Mouse (Mus musculus) CH12.LX (cell line): ENCODE data around the gene Chgb. TPM values are rescaled to one million over a fixed set of nuclear protein-coding genes. Genes with fewer than 3 reads are reported as not detected.

Source experiments
- DNase-seq: peaks from one replicate; pipeline ENCODE4 v3.0.0-alpha.2; 2013; ENCODE audit errors: extremely low read depth
- H3K27ac ChIP-seq: 2 replicates; pipeline ENCODE4 v1.5.1; 2012; ENCODE audit warnings: low read depth, mild to moderate bottlenecking, control low read depth, moderate library complexity; ENCODE audit not compliant: insufficient read depth
- H3K27me3 ChIP-seq: replicated peaks from 2 replicates; pipeline ENCODE3; 2012; ENCODE audit warnings: inconsistent platforms
- H3K36me3 ChIP-seq, 2 experiments: replicated peaks in 1 of 2; 2 replicates each; pipeline versions ENCODE3 to v1.6.1; 2012; ENCODE audit warnings: inconsistent platforms in 1 of 2, low read length in 1 of 2, mild to moderate bottlenecking in 1 of 2, mixed read lengths in 1 of 2, moderate library complexity in 1 of 2; ENCODE audit not compliant: control insufficient read depth in 1 of 2, insufficient read depth in 1 of 2
- H3K4me1 ChIP-seq, 2 experiments: 2 replicates each; pipeline ENCODE4 v1.6.1; 2012; ENCODE audit warnings: inconsistent platforms in 1 of 2, moderate library complexity in 1 of 2; ENCODE audit not compliant: insufficient read depth in 2 of 2, control insufficient read depth in 1 of 2
- H3K4me2 ChIP-seq: 2 replicates; pipeline ENCODE4 v1.6.1; 2012; ENCODE audit warnings: low read depth, mild to moderate bottlenecking, control low read depth; ENCODE audit not compliant: poor library complexity, insufficient read depth, severe bottlenecking
- H3K4me3 ChIP-seq, 3 experiments: fragments of 150-350 bp in 1 of 3; sonication (generic) in 1 of 3; replicated peaks in 1 of 3; 2 replicates each; pipeline versions ENCODE3 to v1.5.1; 2011 to 2012; ENCODE audit warnings: low read depth in 2 of 3, low read length in 2 of 3, mild to moderate bottlenecking in 2 of 3, moderate library complexity in 2 of 3, control low read depth in 1 of 3, improper control_type of control experiment in 1 of 3, inconsistent platforms in 1 of 3, mixed read lengths in 1 of 3; ENCODE audit not compliant: poor library complexity in 1 of 3
- H3K79me2 ChIP-seq: replicated peaks from 2 replicates; pipeline ENCODE4 v1.6.1; 2012; ENCODE audit warnings: mild to moderate bottlenecking, moderate library complexity; ENCODE audit not compliant: control insufficient read depth, poor library complexity, insufficient read depth, severe bottlenecking; ENCODE audit errors: extremely low read depth
- H3K9ac ChIP-seq: 2 replicates; pipeline ENCODE4 v1.6.1; 2012; ENCODE audit warnings: low read depth, mild to moderate bottlenecking, control low read depth, moderate library complexity; ENCODE audit not compliant: insufficient read depth
- H3K9me3 ChIP-seq: replicated peaks from 2 replicates; pipeline ENCODE3; 2012; ENCODE audit warnings: low read length, inconsistent platforms, mixed read lengths
- BHLHE40 ChIP-seq: IDR thresholded peaks from 2 replicates; pipeline ENCODE4 v1.6.1; 2011; ENCODE audit warnings: mild to moderate bottlenecking, low read depth, low read length, improper control_type of control experiment
- CHD1 ChIP-seq: IDR thresholded peaks from 2 replicates; pipeline ENCODE4 v1.6.1; 2012; ENCODE audit warnings: low read depth, low read length, improper control_type of control experiment, inconsistent platforms
- E2F4 ChIP-seq: IDR thresholded peaks from 2 replicates; pipeline ENCODE4 v1.6.1; 2011; ENCODE audit warnings: low read depth, low read length, improper control_type of control experiment; ENCODE audit not compliant: insufficient replicate concordance
- EP300 ChIP-seq: IDR thresholded peaks from 2 replicates; pipeline ENCODE4 v1.6.1; 2011; ENCODE audit warnings: low read length, improper control_type of control experiment
- IRF4 ChIP-seq: IDR thresholded peaks from 2 replicates; pipeline ENCODE4 v1.6.1; 2014; ENCODE audit warnings: low read depth, mild to moderate bottlenecking, inconsistent platforms, low read length, improper control_type of control experiment
- KAT2A ChIP-seq: IDR thresholded peaks from 2 replicates; pipeline ENCODE4 v1.6.1; 2012; ENCODE audit warnings: low read length, improper control_type of control experiment, inconsistent platforms; ENCODE audit not compliant: insufficient replicate concordance
- MAFK ChIP-seq: IDR thresholded peaks from 2 replicates; pipeline ENCODE4 v1.6.1; 2011; ENCODE audit warnings: low read length, improper control_type of control experiment; ENCODE audit not compliant: insufficient replicate concordance
- MEF2A ChIP-seq: IDR thresholded peaks from 2 replicates; pipeline ENCODE4 v1.6.1; 2014; ENCODE audit warnings: low read depth, mild to moderate bottlenecking, inconsistent platforms, low read length, improper control_type of control experiment, borderline replicate concordance
- NRF1 ChIP-seq: IDR thresholded peaks from 2 replicates; pipeline ENCODE4 v1.6.1; 2014; ENCODE audit warnings: low read depth, mild to moderate bottlenecking, inconsistent platforms, low read length, improper control_type of control experiment, moderate library complexity
- POLR2A ChIP-seq: IDR thresholded peaks from 2 replicates; pipeline ENCODE4 v1.6.1; 2011; ENCODE audit warnings: low read depth, mild to moderate bottlenecking, improper control_type of control experiment, low read length
- RAD21 ChIP-seq: IDR thresholded peaks from 2 replicates; pipeline ENCODE4 v1.6.1; 2011; ENCODE audit warnings: low read depth, mild to moderate bottlenecking, low read length, improper control_type of control experiment, moderate library complexity
- RCOR1 ChIP-seq: conservative IDR thresholded peaks from 2 replicates; pipeline ENCODE4 v1.6.1; 2012; ENCODE audit warnings: low read depth, mild to moderate bottlenecking, inconsistent platforms, low read length, improper control_type of control experiment
- USF2 ChIP-seq: conservative IDR thresholded peaks from 2 replicates; pipeline ENCODE4 v1.6.1; 2011; ENCODE audit warnings: low read depth, low read length, improper control_type of control experiment
- ZKSCAN1 ChIP-seq: IDR thresholded peaks from 2 replicates; pipeline ENCODE4 v1.6.1; 2012; ENCODE audit warnings: low read depth, inconsistent platforms, low read length, improper control_type of control experiment, borderline replicate concordance
- dilution Hi-C: fragments of 300-500 bp; cut with MboI; formaldehyde crosslinking; loops from 2 replicates; pipeline ENCODE4 v1.14.3; 2020; ENCODE audit warnings: low sequenced_read_pairs; ENCODE audit not compliant: extremely low pct_unique_long_range_greater_than_20kb, extremely low pct_ligation_motif_present
- in situ Hi-C: fragments of 300-500 bp; cut with MboI; formaldehyde crosslinking; loops from 3 replicates; pipeline ENCODE4 v1.14.3; 2019; ENCODE audit warnings: low sequenced_read_pairs, low pct_ligation_motif_present, low pct_unique_long_range_greater_than_20kb, mixed read lengths
- polyA plus RNA-seq: library from polyadenylated mRNA; unstranded; fragments of >175 nt; gene quantifications from 2 replicates; pipeline ENCODE4 v1.2.1, GENCODE M21; 2012; ENCODE audit warnings: low read depth; ENCODE audit not compliant: insufficient read length
- total RNA-seq, 2 experiments: library from RNA; depleted of rRNA; stranded (reverse); fragments of 300-350 nt in 1 of 2; fragments of >200 nt in 1 of 2; gene quantifications; 2 replicates each; pipeline ENCODE4 v1.2.3; 2012 to 2014

The Chgb gene
- total and polyA plus RNA-seq, 3 experiments, result 0.13 TPM; not detected in 2

- Histone ChIP-seq H3K27ac (no peak overlapping the region), H3K36me3 (peaks cover 0 to 8% of the 10 kb centered on the region in 2 experiments), H3K4me2 (no peak overlapping the region), H3K79me2 (no peaks in the 10 kb centered on the region), H3K4me1 (peaks cover 0 to 6% of the 10 kb centered on the region in 2 experiments; a peak in 1 of 4 replicates), H3K9me3 (no peaks in the 10 kb centered on the region), H3K27me3 (no peaks in the 10 kb centered on the region), H3K9ac (no peak overlapping the region), H3K4me3 (no peak overlapping the region)
- dilution Hi-C loops, result no loop called here
- no peak for TF ChIP-seq POLR2A
- no peak for TF ChIP-seq EP300
- TF ChIP-seq NRF1, result no peak
- no peak for TF ChIP-seq KAT2A
- TF ChIP-seq ZKSCAN1, result no peak
- no peak for TF ChIP-seq USF2
- TF ChIP-seq RAD21, result no peak
- no peak for TF ChIP-seq MEF2A
- in situ Hi-C loops, result no loop called here
- no peak for DNase-seq
These were observed 30.4 kb upstream of the Chgb start for GRCm38 (mm10) chr2:132750726-132751125.

GRCm38 (mm10) chr2:132751141-132752066, 29.7 kb upstream of the Chgb start:
- peaks cover 0 to 6% of the 10 kb centered on the region in 2 experiments; a peak in 1 of 4 replicates for H3K4me1 ChIP-seq
- no peak overlapping the region for H3K4me2 ChIP-seq
- no peak overlapping the region for H3K27ac ChIP-seq
- DNase-seq, result no peak
- no peaks in the 10 kb centered on the region for H3K79me2 ChIP-seq
- no peaks in the 10 kb centered on the region for H3K9me3 ChIP-seq
- dilution Hi-C loops, result no loop called here
- no peak overlapping the region for H3K4me3 ChIP-seq
- H3K27me3 ChIP-seq, result no peaks in the 10 kb centered on the region
- no peak overlapping the region for H3K9ac ChIP-seq
- in situ Hi-C loops, result no loop called here
- TF ChIP-seq RCOR1, result no peak
- no peak for TF ChIP-seq E2F4
- TF ChIP-seq BHLHE40, result no peak
- no peak for TF ChIP-seq CHD1
- no peak for TF ChIP-seq IRF4
- TF ChIP-seq MAFK, result no peak
- H3K36me3 ChIP-seq, result peaks cover 0 to 8% of the 10 kb centered on the region in 2 experiments
